Mouse (Mus musculus): ENCODE results near the gene Hnrnph3. TPM values are rescaled to one million over a fixed set of nuclear protein-coding genes. Genes with fewer than 3 reads are reported as not detected.

Gene Hnrnph3
- total and polyA plus RNA-seq, 3 experiments, result 18.0 to 34.5 (median 33.5) TPM

GRCm38 (mm10) chr10:63027376-63028161, 3.6 kb upstream of the Hnrnph3 start:
- intact Hi-C loops (cut with DNase I), result loop anchor here (10.0 kb wide), 2 partner anchors 87 to 357 kb away; partner anchors contain the start of genes Dnajc12 and Sirt1
- H3K79me2 ChIP-seq (replicated peaks; ENCODE audit: control insufficient read depth, insufficient read depth, low read length), result no peaks in the 10 kb centered on the region
- no peak overlapping the region for H3K9ac ChIP-seq (ENCODE audit: low read depth, low read length)
- H3K27ac ChIP-seq, result no peak overlapping the region
- DNase-seq, result no peak
- WGBS, result 90% methylated on average over 10 of the region's 10 CpGs
- H3K4me3 ChIP-seq, result no peak overlapping the region
- TF ChIP-seq POLR2A (IDR thresholded peaks at IDR 0.05; ENCODE audit: insufficient read depth, low read depth, low read length) (no peak), EP300 (IDR thresholded peaks at IDR 0.05; ENCODE audit: insufficient read depth, low read depth, low read length) (no peak), CTCF (IDR thresholded peaks at IDR 0.05) (no peak)
- peaks cover 5% of the 10 kb centered on the region for H3K4me1 ChIP-seq (ENCODE audit: control insufficient read depth, insufficient read depth, low read length)
- peaks cover 3% of the 10 kb centered on the region; the same call in 1 of the 2 replicates for H3K36me3 ChIP-seq (ENCODE audit: control insufficient read depth, insufficient read depth, low read length)
- H3K27me3 ChIP-seq (ENCODE audit: control insufficient read depth, insufficient read depth, low read length), result no peaks in the 10 kb centered on the region

DNA sequence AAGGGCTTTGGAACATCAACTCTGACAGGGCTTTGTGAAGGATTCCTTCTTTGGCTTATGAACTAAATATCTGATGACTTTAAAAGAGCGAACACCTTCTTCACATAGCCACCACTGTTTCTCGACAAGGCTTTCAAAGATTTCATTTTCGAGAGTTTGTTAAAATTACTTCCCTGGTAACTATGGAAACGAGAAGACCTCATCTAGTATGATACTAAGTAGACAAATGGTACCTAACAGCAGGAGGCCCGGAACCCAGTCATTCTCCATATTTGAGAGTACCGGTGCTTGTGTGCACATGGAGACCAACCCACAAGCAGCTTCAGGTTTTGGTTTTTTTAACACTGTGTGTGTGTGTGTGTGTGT, 2.8 kb upstream of the Hnrnph3 start:
- peaks cover 5% of the 10 kb centered on the region for H3K4me1 ChIP-seq (ENCODE audit: control insufficient read depth, insufficient read depth, low read length)
- whole genome bisulfite sequencing, result 89% methylated on average over 6 of the region's 6 CpGs
- H3K27me3 ChIP-seq (ENCODE audit: control insufficient read depth, insufficient read depth, low read length), result no peaks in the 10 kb centered on the region
- peaks cover 5% of the 10 kb centered on the region for H3K36me3 ChIP-seq (ENCODE audit: control insufficient read depth, insufficient read depth, low read length)
- no peak for TF ChIP-seq POLR2A (IDR thresholded peaks at IDR 0.05; ENCODE audit: insufficient read depth, low read depth, low read length)
- no peak for TF ChIP-seq EP300 (IDR thresholded peaks at IDR 0.05; ENCODE audit: insufficient read depth, low read depth, low read length)
- no peak for TF ChIP-seq CTCF (IDR thresholded peaks at IDR 0.05)
- H3K9ac ChIP-seq (ENCODE audit: low read depth, low read length), result no peak overlapping the region
- intact Hi-C loops (cut with DNase I), result loop anchor here (10.0 kb wide), 2 partner anchors 88 to 358 kb away; partner anchors contain the start of genes Dnajc12 and Sirt1
- no peak overlapping the region for H3K4me3 ChIP-seq
- H3K79me2 ChIP-seq (replicated peaks; ENCODE audit: control insufficient read depth, insufficient read depth, low read length), result no peaks in the 10 kb centered on the region
- no peak for DNase-seq
- H3K27ac ChIP-seq, result no peak overlapping the region

DNA sequence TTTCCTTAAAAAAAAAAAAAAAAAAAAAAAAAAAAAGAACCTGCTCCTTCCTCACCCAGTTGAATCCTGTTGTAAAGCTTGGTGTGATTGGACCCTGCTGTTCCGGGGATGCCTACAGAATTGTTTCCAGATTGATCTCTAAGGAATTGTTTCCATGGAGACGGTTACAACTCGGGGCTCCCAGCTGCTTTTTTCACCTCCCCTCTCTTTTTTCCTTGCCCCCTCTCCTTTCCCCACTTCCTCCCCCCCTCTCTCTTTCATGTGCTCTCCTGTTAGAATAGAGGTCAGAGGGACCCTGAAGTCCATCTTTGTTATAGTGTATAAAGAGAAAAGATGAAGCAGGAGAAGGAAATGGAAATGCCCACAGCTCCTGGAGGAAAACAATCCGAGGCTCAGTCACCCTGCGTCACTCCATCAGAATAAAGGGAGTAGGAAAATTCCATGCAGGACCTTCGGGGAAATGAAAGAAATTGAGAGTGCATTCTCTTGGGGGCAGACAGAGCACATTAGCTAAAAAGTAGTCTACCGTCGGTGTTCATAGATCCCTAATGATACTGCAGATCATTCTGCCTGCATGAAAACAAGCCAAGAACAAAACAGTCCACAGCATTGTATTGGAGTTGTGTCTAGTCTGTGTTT, 2.3 kb upstream of the Hnrnph3 start:
- TF ChIP-seq EP300 (IDR thresholded peaks at IDR 0.05; ENCODE audit: insufficient read depth, low read depth, low read length) (no peak), CTCF (IDR thresholded peaks at IDR 0.05) (no peak), POLR2A (IDR thresholded peaks at IDR 0.05; ENCODE audit: insufficient read depth, low read depth, low read length) (no peak)
- WGBS, result 60% methylated on average over 8 of the region's 8 CpGs
- no peaks in the 10 kb centered on the region for H3K27me3 ChIP-seq (ENCODE audit: control insufficient read depth, insufficient read depth, low read length)
- DNase-seq, result no peak
- intact Hi-C loops (cut with DNase I), result loop anchor here (10.0 kb wide), 2 partner anchors 89 to 359 kb away; partner anchors contain the start of genes Dnajc12 and Sirt1
- no peak overlapping the region for H3K4me3 ChIP-seq
- peaks cover 6% of the 10 kb centered on the region for H3K4me1 ChIP-seq (ENCODE audit: control insufficient read depth, insufficient read depth, low read length)
- H3K36me3 ChIP-seq (ENCODE audit: control insufficient read depth, insufficient read depth, low read length), result peaks cover 8% of the 10 kb centered on the region
- no peak overlapping the region for H3K9ac ChIP-seq (ENCODE audit: low read depth, low read length)
- H3K27ac ChIP-seq, result no peak overlapping the region
- H3K79me2 ChIP-seq (replicated peaks; ENCODE audit: control insufficient read depth, insufficient read depth, low read length), result no peaks in the 10 kb centered on the region

DNA sequence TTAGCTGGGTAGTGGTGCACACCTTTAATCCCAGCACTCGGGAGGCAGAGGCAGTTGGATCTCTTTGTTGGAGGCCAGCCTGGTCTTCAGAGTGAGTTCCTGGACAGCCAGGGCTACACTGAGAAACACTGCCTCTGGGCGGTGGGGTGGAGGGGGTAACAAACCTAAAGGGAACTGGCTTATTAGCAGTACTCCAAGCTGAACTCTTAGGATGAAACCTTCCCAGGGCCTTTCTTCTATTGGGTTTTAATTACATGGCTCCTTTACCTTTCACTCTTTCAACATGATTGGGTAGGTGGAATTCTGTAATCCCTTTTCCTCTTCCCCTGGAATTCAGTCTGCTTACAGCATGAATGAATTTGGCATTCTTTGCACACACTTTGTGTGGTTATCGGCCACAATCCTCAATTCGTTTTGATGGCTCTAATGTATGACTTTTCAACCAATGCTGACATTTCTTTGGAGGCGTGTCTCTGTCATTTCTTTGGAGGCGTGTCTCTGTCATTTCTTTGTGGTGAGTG, 1.5 kb upstream of the Hnrnph3 start:
- no peak for DNase-seq
- Histone ChIP-seq H3K9ac (ENCODE audit: low read depth, low read length) (no peak overlapping the region), H3K27ac (no peak overlapping the region), H3K79me2 (replicated peaks; ENCODE audit: control insufficient read depth, insufficient read depth, low read length) (no peaks in the 10 kb centered on the region), H3K4me1 (ENCODE audit: control insufficient read depth, insufficient read depth, low read length) (peaks cover 9% of the 10 kb centered on the region), H3K36me3 (ENCODE audit: control insufficient read depth, insufficient read depth, low read length) (peaks cover 13% of the 10 kb centered on the region), H3K27me3 (ENCODE audit: control insufficient read depth, insufficient read depth, low read length) (no peaks in the 10 kb centered on the region), H3K4me3 (no peak overlapping the region)
- WGBS, result 89% methylated on average over 6 of the region's 6 CpGs
- intact Hi-C loops (cut with DNase I), result loop anchor here (1.0 to 10.0 kb wide), 3 partner anchors 40 to 359 kb away; partner anchors contain the start of genes Dnajc12 and Sirt1
- TF ChIP-seq CTCF (IDR thresholded peaks at IDR 0.05), result no peak
- TF ChIP-seq EP300 (IDR thresholded peaks at IDR 0.05; ENCODE audit: insufficient read depth, low read depth, low read length), result no peak
- no peak for TF ChIP-seq POLR2A (IDR thresholded peaks at IDR 0.05; ENCODE audit: insufficient read depth, low read depth, low read length)

DNA sequence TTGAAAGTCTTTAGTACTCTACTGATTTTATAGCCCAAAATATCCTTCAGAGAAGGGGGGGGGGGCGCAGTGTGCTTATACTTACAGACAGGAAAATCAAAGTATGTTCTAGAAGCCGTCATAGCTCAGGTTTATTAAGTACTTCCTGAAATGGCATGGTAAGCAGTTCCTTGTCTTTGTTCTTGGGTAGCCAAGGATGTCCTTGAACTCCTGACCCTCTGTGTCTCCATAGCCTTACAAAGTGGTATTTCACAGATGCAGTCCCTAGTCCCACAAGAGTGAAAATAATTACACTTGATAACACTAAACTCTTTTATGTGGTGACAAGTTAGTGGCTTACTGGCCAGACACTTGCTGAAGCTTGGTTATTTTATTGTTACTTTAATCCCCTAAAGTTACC, 999 bp upstream of the Hnrnph3 start:
- no peak for TF ChIP-seq POLR2A (IDR thresholded peaks at IDR 0.05; ENCODE audit: insufficient read depth, low read depth, low read length)
- no peak for TF ChIP-seq EP300 (IDR thresholded peaks at IDR 0.05; ENCODE audit: insufficient read depth, low read depth, low read length)
- no peak for TF ChIP-seq CTCF (IDR thresholded peaks at IDR 0.05)
- Histone ChIP-seq H3K27me3 (ENCODE audit: control insufficient read depth, insufficient read depth, low read length) (no peaks in the 10 kb centered on the region), H3K4me1 (ENCODE audit: control insufficient read depth, insufficient read depth, low read length) (peaks cover 9% of the 10 kb centered on the region), H3K4me3 (no peak overlapping the region; the same call in 1 of the 2 replicates), H3K9ac (ENCODE audit: low read depth, low read length) (no peak overlapping the region; the same call in 1 of the 2 replicates), H3K79me2 (replicated peaks; ENCODE audit: control insufficient read depth, insufficient read depth, low read length) (no peaks in the 10 kb centered on the region), H3K36me3 (ENCODE audit: control insufficient read depth, insufficient read depth, low read length) (peaks cover 13% of the 10 kb centered on the region), H3K27ac (peak overlapping the region; percentile 99)
- intact Hi-C loops (cut with DNase I), result loop anchor here (1.0 to 10.0 kb wide), 3 partner anchors 40 to 360 kb away; partner anchors contain the start of genes Dnajc12 and Sirt1
- WGBS, result 35% methylated on average over 2 of the region's 2 CpGs
- DNase-seq, result no peak

Data from heart, adult 2 months (tissue).